Mouse (Mus musculus) heart, adult 2 months (tissue): ENCODE data around the gene Ppp4r3b.

Experiments used
- CTCF ChIP-seq: fragments of 200-600 bp; IDR thresholded peaks from 2 replicates; pipeline ENCODE4 v1.8.1; 2022; ENCODE audit warnings: antibody characterized with exemption, mild to moderate bottlenecking, moderate library complexity
- POLR2A ChIP-seq: fragments of 200-500 bp; IDR thresholded peaks from 2 replicates; pipeline ENCODE4 v1.6.1; 2011; ENCODE audit warnings: mild to moderate bottlenecking, low read depth, low read length, control low read depth; ENCODE audit not compliant: insufficient read depth

- TF ChIP-seq CTCF (no peak), POLR2A (no peak)
Measured at GRCm38 (mm10) chr11:29246883-29247650, 74.4 kb downstream of the Ppp4r3b start, which contains the start of gene Cfap36.
